Mouse (Mus musculus): ENCODE data around the gene Id1.

- TF ChIP-seq CTCF (IDR thresholded peaks at IDR 0.05; ENCODE audit: low read depth, low read length) (no peak), POLR2A (IDR thresholded peaks at IDR 0.05; ENCODE audit: extremely low read depth, insufficient read depth, low read length) (0 out of 2 replicates have a peak, but pooled peaks have one; percentile 17)
These were observed 28.4 kb upstream of the Id1 start for GRCm38 (mm10) chr2:152707627-152708026.
